Mouse (Mus musculus) brain, embryonic 14.5 days (tissue): ENCODE data around the gene Mecr.

ENCODE experiments used
- CTCF ChIP-seq: fragments of 200-500 bp; IDR thresholded peaks from 2 replicates; pipeline ENCODE4 v1.5.1; 2012; ENCODE audit warnings: inconsistent platforms, mild to moderate bottlenecking, moderate library complexity, borderline replicate concordance; ENCODE audit not compliant: insufficient read depth, insufficient read length; ENCODE audit errors: extremely low read depth
- POLR2A ChIP-seq: fragments of 200-500 bp; IDR thresholded peaks from 2 replicates; pipeline ENCODE4 v1.6.1; 2012; ENCODE audit warnings: mild to moderate bottlenecking, inconsistent platforms, borderline replicate concordance; ENCODE audit not compliant: poor library complexity, insufficient read depth, insufficient read length, severe bottlenecking; ENCODE audit errors: extremely low read depth

DNA sequence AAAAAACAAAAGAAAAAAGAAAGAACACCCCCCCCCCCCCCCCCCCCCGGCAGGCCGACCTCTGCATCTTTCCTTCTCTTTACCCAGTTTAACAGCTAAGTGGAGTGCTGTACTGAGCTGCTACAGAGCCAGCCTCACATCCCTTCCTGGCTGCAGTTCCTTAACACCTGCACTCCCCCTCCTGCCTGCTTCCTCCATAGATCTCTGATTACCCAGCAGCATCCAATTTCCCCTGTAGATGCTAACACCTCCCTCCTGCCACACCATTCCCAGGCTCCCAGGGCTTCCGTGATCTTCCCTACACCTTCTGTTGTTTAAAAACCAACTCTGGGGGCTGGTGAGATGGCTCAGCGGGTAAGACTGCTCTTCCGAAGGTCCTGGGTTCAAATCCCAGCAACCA, 68.3 kb downstream of the Mecr start:
- TF ChIP-seq CTCF (no peak), POLR2A (no peak)
